Mouse (Mus musculus): ENCODE data around the gene Celf5.

The Celf5 gene

DNA sequence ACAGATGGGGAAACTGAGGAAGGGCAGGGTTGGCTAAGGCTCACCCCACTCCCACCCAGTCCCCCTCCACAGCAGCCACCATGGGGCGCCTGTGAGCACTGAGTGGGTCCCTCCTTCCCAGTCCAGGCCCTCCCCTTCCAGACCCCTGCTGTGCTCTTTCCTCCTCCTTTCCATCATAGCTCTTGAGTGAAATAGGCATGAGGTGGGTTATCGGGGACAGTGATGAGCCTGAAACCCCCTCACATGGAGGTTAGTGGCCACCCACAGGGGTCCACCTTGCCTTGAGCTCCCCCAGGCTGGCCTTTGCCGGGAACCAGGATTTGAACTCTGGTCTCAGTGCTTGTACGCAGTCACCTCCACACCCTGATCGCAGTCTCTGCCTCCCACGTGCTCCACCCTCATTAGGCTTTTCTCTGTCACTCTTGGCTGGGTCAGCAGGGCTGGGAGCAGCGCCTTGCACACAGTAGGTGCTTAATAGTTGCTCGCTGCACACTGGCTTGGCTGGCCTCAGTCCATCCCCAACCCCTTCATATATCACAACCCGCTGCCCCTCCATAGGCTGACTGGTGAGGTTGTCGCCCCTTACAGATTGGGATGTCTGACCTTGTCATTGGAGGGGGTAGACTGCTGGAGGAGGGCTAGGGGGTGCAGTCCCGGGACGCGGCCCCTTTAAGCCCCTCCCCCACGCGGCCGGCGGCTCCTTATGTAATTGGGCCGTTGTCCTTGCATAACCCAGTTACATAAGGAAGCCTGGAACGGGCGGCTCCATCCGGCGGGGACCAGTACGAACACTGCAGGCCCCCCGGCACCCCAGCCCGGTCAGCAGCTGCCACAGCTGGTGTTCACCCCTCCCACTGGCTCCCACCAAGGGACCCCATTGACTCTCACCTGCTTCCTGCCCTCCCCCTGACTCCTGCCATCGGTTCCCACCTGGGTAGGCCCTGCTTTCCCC, 68.9 kb downstream of the Celf5 start:
- DNase-seq (ENCODE audit: low spot score), result peak; percentile 84

DNA sequence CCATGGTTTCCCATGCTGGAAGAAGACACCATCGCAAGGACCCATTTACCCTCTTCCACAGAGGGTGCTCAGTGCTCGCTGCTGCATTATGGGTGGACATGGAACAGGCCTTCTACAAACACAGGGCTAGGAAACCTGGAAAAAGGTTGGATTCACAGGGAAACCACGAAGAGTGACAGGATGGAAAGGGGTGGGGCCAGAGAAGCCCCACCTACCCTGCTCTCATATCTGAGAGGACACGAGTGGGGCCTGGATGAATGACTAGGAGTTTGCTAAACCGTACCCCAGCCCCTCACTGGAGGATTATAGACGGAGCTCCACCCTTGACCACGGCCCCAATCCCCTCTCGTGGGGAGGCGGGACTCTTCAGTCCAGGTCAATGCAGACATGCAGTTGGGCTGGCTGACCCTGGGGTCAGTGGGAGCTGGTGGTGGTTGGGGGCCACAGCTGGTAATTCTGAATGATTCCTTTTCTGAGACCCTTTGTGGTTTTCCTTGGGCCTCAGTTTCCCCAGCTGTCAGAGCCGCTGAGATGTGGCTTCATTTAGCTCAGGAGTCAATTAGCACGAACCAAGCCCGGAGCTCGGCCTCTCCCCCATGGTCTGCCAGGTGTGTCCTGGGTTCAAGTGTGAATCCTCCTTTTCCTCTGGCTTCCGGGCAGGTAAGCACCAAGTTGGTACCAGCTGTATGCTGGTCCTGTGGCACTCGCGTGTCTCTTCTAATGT, 69.8 kb downstream of the Celf5 start:
- DNase-seq (ENCODE audit: low spot score), result no peak

DNA sequence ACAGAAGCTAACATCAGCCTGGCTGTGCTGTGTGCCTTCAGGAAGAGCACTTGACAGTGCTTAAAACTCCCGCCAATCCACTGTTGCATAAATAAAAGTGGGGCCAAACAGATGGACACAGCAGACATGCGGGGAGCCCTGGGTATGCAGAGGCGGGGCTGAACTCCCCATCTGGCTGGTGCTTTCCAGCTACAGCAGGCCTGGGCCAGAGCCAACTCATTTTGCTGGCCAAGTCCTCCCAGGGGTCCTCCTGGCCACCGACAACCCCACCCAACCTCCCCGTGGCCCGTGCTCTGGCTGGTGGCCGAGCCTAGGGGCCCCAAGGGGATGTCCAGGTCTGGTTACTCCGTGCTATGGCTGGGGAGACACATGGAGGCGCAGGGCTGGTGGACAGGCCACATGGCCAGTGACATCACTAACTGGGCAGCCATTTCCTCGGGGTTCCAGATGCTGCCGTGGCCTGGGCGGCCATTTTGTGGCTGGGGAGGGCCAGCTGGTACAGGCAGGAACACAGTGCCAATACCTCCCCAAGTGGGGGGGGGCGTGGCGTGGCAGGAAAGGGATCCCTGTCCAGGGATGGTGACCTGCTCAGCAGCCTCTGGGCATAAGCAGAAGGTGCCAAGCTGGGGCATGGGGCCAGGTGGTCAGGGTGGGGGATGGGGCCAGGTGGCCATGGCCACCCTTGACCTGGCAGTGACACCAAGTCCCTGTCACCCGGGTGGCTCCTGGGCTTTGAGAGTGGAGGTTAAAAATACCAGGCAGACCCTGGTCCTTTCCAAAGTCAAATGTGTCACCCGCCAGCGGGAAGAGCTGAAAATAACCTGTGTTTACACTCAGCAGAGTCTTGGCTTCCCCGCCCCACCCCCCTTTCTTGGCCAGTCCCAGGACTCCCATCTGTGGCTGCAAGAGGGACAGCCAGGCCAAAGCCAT, 70.8 kb downstream of the Celf5 start:
- DNase-seq (ENCODE audit: low spot score), result peak; percentile 86

DNA sequence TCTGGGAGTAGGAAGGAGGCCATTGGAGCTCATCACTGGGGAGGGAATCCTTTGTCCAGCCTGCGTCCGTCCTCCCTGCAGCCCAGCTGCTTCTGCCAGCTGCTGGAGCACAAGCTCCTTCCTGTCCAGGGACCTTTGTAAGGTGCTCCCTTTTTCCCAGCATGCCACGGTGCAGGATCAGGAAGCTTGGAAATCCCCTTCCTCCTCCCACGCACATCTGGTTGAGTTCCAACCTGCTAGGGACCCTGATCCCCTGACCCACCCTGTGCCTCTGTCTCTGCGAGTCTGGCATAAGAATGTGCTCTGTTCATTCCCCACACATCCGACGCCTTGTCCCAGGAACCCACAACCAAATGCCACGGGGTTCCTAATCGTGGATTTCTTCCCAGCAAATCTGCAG, 71.5 kb downstream of the Celf5 start:
- no peak for DNase-seq (ENCODE audit: low spot score)

GRCm38 (mm10) chr10:81410350-81410749, 72.2 kb downstream of the Celf5 start:
- DNase-seq (ENCODE audit: low spot score), result no peak

GRCm38 (mm10) chr10:81409330-81409729, 73.2 kb downstream of the Celf5 start:
- no peak for DNase-seq (ENCODE audit: low spot score)
